Mouse (Mus musculus): ENCODE data around the gene Gabarap.

DNA sequence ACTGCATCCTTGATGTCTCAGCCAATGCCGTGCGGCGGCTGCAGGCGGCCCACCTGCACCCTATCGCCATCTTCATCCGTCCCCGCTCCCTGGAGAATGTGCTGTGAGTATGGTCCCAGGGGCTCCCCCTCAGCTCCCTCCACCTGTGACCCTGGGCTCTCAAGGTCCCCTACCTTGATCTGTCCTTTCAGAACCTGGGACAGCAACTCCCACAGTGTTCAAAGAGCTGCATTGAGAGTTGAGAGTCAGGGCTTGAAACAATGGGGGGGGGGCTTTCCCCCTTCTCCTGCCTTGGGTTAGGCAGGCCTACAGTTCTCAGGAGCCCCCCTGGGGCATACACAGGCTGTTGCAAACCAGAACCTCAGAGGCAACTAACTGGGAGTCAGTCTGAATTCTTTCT is 52.7 kb downstream of the Gabarap start:
- no peak for TF ChIP-seq POLR2A (IDR thresholded peaks at IDR 0.05; ENCODE audit: control insufficient read depth, low read depth, low read length)
- TF ChIP-seq CTCF (IDR thresholded peaks at IDR 0.05; ENCODE audit: control insufficient read depth, insufficient read depth, insufficient replicate concordance, low read depth, low read length): no peak
